Mouse (Mus musculus) midbrain, embryonic 14.5 days (tissue): Measurements from ENCODE around the gene Aurka. TPM values are rescaled to one million over a fixed set of nuclear protein-coding genes. Genes with fewer than 3 reads are reported as not detected.

Experiments used
- ATAC-seq: fragments of 200-750 bp; cut with Nextera tagmentation; 2 replicates; pipeline ENCODE4 v1.8.0; 2017; ENCODE audit warnings: moderate number of reproducible peaks, moderate library complexity; ENCODE audit not compliant: low FRiP score, low TSS enrichment
- DNase-seq: peaks from one replicate; pipeline ENCODE4 v3.0.0-alpha.2; 2015
- H3K27ac ChIP-seq: fragments of 300-500 bp; sonication (generic); replicated peaks from 2 replicates; pipeline ENCODE4 v1.5.1; 2014; ENCODE audit warnings: mild to moderate bottlenecking, low read depth, low read length, moderate library complexity
- H3K27me3 ChIP-seq: fragments of 300-500 bp; sonication (generic); 2 replicates; pipeline ENCODE4 v1.6.1; 2014; ENCODE audit warnings: low read length, control low read depth, mixed read lengths; ENCODE audit not compliant: control insufficient read depth, insufficient read depth
- H3K36me3 ChIP-seq: fragments of 300-500 bp; sonication (generic); 2 replicates; pipeline ENCODE4 v1.6.1; 2014; ENCODE audit warnings: low read length, control low read depth; ENCODE audit not compliant: control insufficient read depth, insufficient read depth
- H3K4me1 ChIP-seq: fragments of 300-500 bp; sonication (generic); 2 replicates; pipeline ENCODE4 v1.6.1; 2014; ENCODE audit warnings: mild to moderate bottlenecking, antibody characterized with exemption, low read length, control low read depth; ENCODE audit not compliant: control insufficient read depth, insufficient read depth
- H3K4me2 ChIP-seq: fragments of 300-500 bp; sonication (generic); 2 replicates; pipeline ENCODE4 v1.6.1; 2014; ENCODE audit warnings: mild to moderate bottlenecking, low read length, moderate library complexity
- H3K4me3 ChIP-seq: fragments of 300-500 bp; sonication (generic); replicated peaks from 2 replicates; pipeline ENCODE4 v1.5.1; 2014; ENCODE audit warnings: low read depth, low read length
- H3K9ac ChIP-seq: fragments of 300-500 bp; sonication (generic); replicated peaks from 2 replicates; pipeline ENCODE4 v1.6.1; 2014; ENCODE audit warnings: mild to moderate bottlenecking, low read length, moderate library complexity
- H3K9me3 ChIP-seq: fragments of 300-500 bp; sonication (generic); 2 replicates; pipeline ENCODE4 v1.6.1; 2016; ENCODE audit warnings: low read length, control low read depth, mixed read lengths; ENCODE audit not compliant: control insufficient read depth
- WGBS: fragments of 180-500 bp; shearing (Covaris S2); extraction: QIAGEN DNeasy Blood & Tissue Kit; methylation state at CpG from one replicate; pipeline ENCODE4 v1.1.7; 2014; 5-methylcytosine and 5-hydroxymethylcytosine counted together
- polyA plus RNA-seq: library from polyadenylated mRNA; unstranded; fragments of >200 nt; fragmentation: Nextera tagmentation; extraction: Ambion mirVana; gene quantifications from 2 replicates; pipeline ENCODE4 v1.2.1, GENCODE M21; 2014

The Aurka gene
- polyA plus RNA-seq, 1 experiment from 2014 or later, result 25.4 TPM

- ATAC-seq, result no peak
- no peaks in the 10 kb centered on the region for H3K9me3 ChIP-seq
- H3K4me2 ChIP-seq, result no peak within 1 kb of the TSS
- WGBS, result 45% methylated on average over 13 of the region's 13 CpGs
- no peak within 1 kb of the TSS for H3K9ac ChIP-seq
- no peak for DNase-seq
- no peak within 1 kb of the TSS for H3K4me3 ChIP-seq
- H3K4me1 ChIP-seq, result no peaks in the 10 kb centered on the region
- H3K27me3 ChIP-seq, result no peaks in the 10 kb centered on the region
- H3K27ac ChIP-seq, result no peak within 1 kb of the TSS
- H3K36me3 ChIP-seq, result no peaks in the 10 kb centered on the region
Observed at GRCm38 (mm10) chr2:172393391-172394051, 23.2 kb upstream of the Aurka start, which contains the start of gene Cass4. Gene Cass4 (plus strand): TSS chr2:172393794.

- ATAC-seq, result no peak
- Histone ChIP-seq H3K4me3 (no peak overlapping the region), H3K27ac (no peak overlapping the region), H3K4me2 (no peak overlapping the region), H3K36me3 (no peaks in the 10 kb centered on the region), H3K9me3 (no peaks in the 10 kb centered on the region), H3K9ac (no peak overlapping the region), H3K4me1 (no peaks in the 10 kb centered on the region), H3K27me3 (no peaks in the 10 kb centered on the region)
- no peak for DNase-seq
- 82% methylated on average over 10 of the region's 10 CpGs for WGBS
Observed at GRCm38 (mm10) chr2:172392041-172392521, 21.7 kb upstream of the Aurka start.

GRCm38 (mm10) chr2:172390341-172390740 lies 20.0 kb upstream of the Aurka start:
- no peaks in the 10 kb centered on the region for H3K9me3 ChIP-seq
- H3K4me3 ChIP-seq, result no peak overlapping the region
- DNase-seq, result no peak
- H3K4me2 ChIP-seq, result no peak overlapping the region
- no peak for ATAC-seq
- no peaks in the 10 kb centered on the region for H3K27me3 ChIP-seq
- H3K4me1 ChIP-seq, result no peaks in the 10 kb centered on the region
- H3K9ac ChIP-seq, result no peak overlapping the region
- H3K27ac ChIP-seq, result no peak overlapping the region
- 41% methylated on average over 6 of the region's 6 CpGs for WGBS
- H3K36me3 ChIP-seq, result no peaks in the 10 kb centered on the region

GRCm38 (mm10) chr2:172384715-172385114 lies 14.4 kb upstream of the Aurka start:
- Histone ChIP-seq H3K27ac (no peak overlapping the region), H3K4me1 (no peaks in the 10 kb centered on the region), H3K4me3 (no peak overlapping the region), H3K36me3 (peaks cover 30% of the 10 kb centered on the region), H3K9me3 (no peaks in the 10 kb centered on the region), H3K4me2 (no peak overlapping the region), H3K9ac (no peak overlapping the region), H3K27me3 (no peaks in the 10 kb centered on the region)
- DNase-seq, result no peak
- 98% methylated on average over 3 of the region's 3 CpGs for WGBS
- no peak for ATAC-seq

GRCm38 (mm10) chr2:172381898-172382297 lies 11.6 kb upstream of the Aurka start:
- H3K4me3 ChIP-seq, result no peak overlapping the region
- WGBS, result 91% methylated on average over 12 of the region's 12 CpGs
- no peak overlapping the region for H3K9ac ChIP-seq
- H3K4me1 ChIP-seq, result no peaks in the 10 kb centered on the region
- DNase-seq (no peak), ATAC-seq (no peak)
- H3K9me3 ChIP-seq, result no peaks in the 10 kb centered on the region
- peaks cover 57% of the 10 kb centered on the region for H3K36me3 ChIP-seq
- no peak overlapping the region for H3K27ac ChIP-seq
- H3K27me3 ChIP-seq, result no peaks in the 10 kb centered on the region
- H3K4me2 ChIP-seq, result no peak overlapping the region

- Histone ChIP-seq H3K9ac (no peak overlapping the region), H3K9me3 (no peaks in the 10 kb centered on the region), H3K4me2 (no peak overlapping the region), H3K27me3 (no peaks in the 10 kb centered on the region), H3K36me3 (peaks cover 62% of the 10 kb centered on the region), H3K4me3 (no peak overlapping the region), H3K27ac (no peak overlapping the region), H3K4me1 (no peaks in the 10 kb centered on the region)
- no peak for DNase-seq
- ATAC-seq, result no peak
- WGBS, result 95% methylated on average over 11 of the region's 11 CpGs
Observed at GRCm38 (mm10) chr2:172381341-172381740, 11.0 kb upstream of the Aurka start.

GRCm38 (mm10) chr2:172380513-172380912 lies 10.2 kb upstream of the Aurka start:
- DNase-seq, result no peak
- no peak for ATAC-seq

GRCm38 (mm10) chr2:172378332-172378731 lies 8.0 kb upstream of the Aurka start:
- no peak overlapping the region for H3K9ac ChIP-seq
- no peak overlapping the region for H3K4me3 ChIP-seq
- ATAC-seq (no peak), DNase-seq (no peak)
- H3K4me2 ChIP-seq, result no peak overlapping the region
- H3K36me3 ChIP-seq, result peaks cover 92% of the 10 kb centered on the region
- no peaks in the 10 kb centered on the region for H3K27me3 ChIP-seq
- no peaks in the 10 kb centered on the region for H3K9me3 ChIP-seq
- 85% methylated on average over 7 of the region's 7 CpGs for WGBS
- H3K27ac ChIP-seq, result no peak overlapping the region
- H3K4me1 ChIP-seq, result no peaks in the 10 kb centered on the region

More at GRCm38 (mm10) chr2:172380513-172380912, 10.2 kb upstream of the Aurka start:
- H3K4me1 ChIP-seq, result no peaks in the 10 kb centered on the region
- 97% methylated on average over 17 of the region's 17 CpGs for WGBS
- no peak overlapping the region for H3K27ac ChIP-seq
- no peak overlapping the region for H3K9ac ChIP-seq
- no peaks in the 10 kb centered on the region for H3K27me3 ChIP-seq
- no peak overlapping the region for H3K4me2 ChIP-seq
- no peak overlapping the region for H3K4me3 ChIP-seq
- no peaks in the 10 kb centered on the region for H3K9me3 ChIP-seq
- H3K36me3 ChIP-seq, result peaks cover 71% of the 10 kb centered on the region

GRCm38 (mm10) chr2:172376999-172377515 lies 6.7 kb upstream of the Aurka start:
- H3K4me1 ChIP-seq, result peaks cover 1% of the 10 kb centered on the region; the same call in 1 of the 2 replicates
- peaks cover 90% of the 10 kb centered on the region for H3K36me3 ChIP-seq
- H3K9ac ChIP-seq, result no peak overlapping the region
- 70% methylated on average over 5 of the region's 5 CpGs for WGBS
- no peak overlapping the region for H3K27ac ChIP-seq
- H3K4me3 ChIP-seq, result no peak overlapping the region
- H3K27me3 ChIP-seq, result no peaks in the 10 kb centered on the region
- no peaks in the 10 kb centered on the region for H3K9me3 ChIP-seq
- H3K4me2 ChIP-seq, result no peak overlapping the region
- no peak for ATAC-seq
- no peak for DNase-seq
